Comparison of ENCODE assay signal across 22 mouse cellular contexts in genomic region chr2:9886031-9886430, GRCm38 (mm10). TPM values are rescaled to one million over a fixed set of nuclear protein-coding genes. Genes with fewer than 3 reads are reported as not detected.
DNase-seq lines count a peak whose midpoint lies in the region; ATAC-seq lines count a peak whose summit lies in the region.
"Had no signal": no experiment of that assay in that cellular context is flagged by ENCODE, and none has a peak within 500 bp of the region (broad histone marks: within the 10 kb centered on the region; RNA-seq: fewer than 3 reads in every experiment).

No protein-coding gene starts in this region.

- H3K9ac ChIP-seq in kidney, embryonic 15.5 days = peak overlapping the region; percentile 41; the same call in 1 of the 2 replicates
- H3K9ac ChIP-seq in hindbrain, embryonic 12.5 days = 0 out of 2 replicates have a peak overlapping the region, but pooled peaks have one; percentile 19
- H3K9ac ChIP-seq: lung, embryonic 14.5 days had no signal

- H3K9me3 ChIP-seq in kidney, embryonic 15.5 days (replicated peaks) = no peaks in the 10 kb centered on the region
- H3K9me3 ChIP-seq in hindbrain, embryonic 12.5 days (replicated peaks) = no peaks in the 10 kb centered on the region
- no peaks in the 10 kb centered on the region for H3K9me3 ChIP-seq in midbrain, embryonic 10.5 days (replicated peaks)
- H3K9me3 ChIP-seq: heart, embryonic 10.5 days had no signal

- no peaks in the 10 kb centered on the region for H3K36me3 ChIP-seq in kidney, embryonic 15.5 days
- no peaks in the 10 kb centered on the region for H3K36me3 ChIP-seq in hindbrain, embryonic 12.5 days
- no peaks in the 10 kb centered on the region for H3K36me3 ChIP-seq in midbrain, embryonic 10.5 days
- H3K36me3 ChIP-seq: heart, embryonic 10.5 days had no signal

- H3K4me2 ChIP-seq in kidney, embryonic 15.5 days = peak overlapping the region; percentile 38
- peak overlapping the region; percentile 19; the same call in 1 of the 2 replicates for H3K4me2 ChIP-seq in hindbrain, embryonic 12.5 days (replicated peaks)
- H3K4me2 ChIP-seq: lung, embryonic 14.5 days had no signal

- 26% methylated on average over 3 of the region's 3 CpGs for WGBS in kidney, embryonic 15.5 days
- 9% methylated on average over 3 of the region's 3 CpGs for WGBS in hindbrain, embryonic 12.5 days
- WGBS in midbrain, embryonic 10.5 days = 4% methylated on average over 3 of the region's 3 CpGs

- H3K4me1 ChIP-seq in kidney, embryonic 15.5 days = peaks cover 46% of the 10 kb centered on the region
- H3K4me1 ChIP-seq in hindbrain, embryonic 12.5 days = peaks cover 24% of the 10 kb centered on the region
- H3K4me1 ChIP-seq in midbrain, embryonic 10.5 days = peaks cover 50% of the 10 kb centered on the region

- ATAC-seq in kidney, embryonic 15.5 days (replicated peaks; ENCODE audit: low FRiP score) = no peak
- ATAC-seq in hindbrain, embryonic 12.5 days (ENCODE audit: low FRiP score) = no peak
- ATAC-seq: intestine, postnatal 0 days had no signal

- DNase-seq in kidney, adult 8-10 months = no peak
- DNase-seq in midbrain, embryonic 10.5 days (ENCODE audit: low spot score) = peak; percentile 22
- peak; percentile 24 for DNase-seq in retina, embryonic 14.5 days (ENCODE audit: low spot score)
- DNase-seq in adrenal gland, postnatal 10 days = no peak
- no peak for DNase-seq in thymus, adult 18-20 months
- DNase-seq: cerebellum, adult 11-12 months; gastrocnemius, postnatal 36 days; heart, postnatal 14 days; lung, embryonic 14.5 days had no signal

- H3K27ac ChIP-seq in kidney, embryonic 15.5 days = peak overlapping the region; percentile 87; the same call in 1 of the 2 replicates
- 0 out of 2 replicates have a peak overlapping the region, but pooled peaks have one; percentile 12 for H3K27ac ChIP-seq in hindbrain, embryonic 12.5 days
- no peak overlapping the region for H3K27ac ChIP-seq in midbrain, embryonic 10.5 days (replicated peaks)
- H3K27ac ChIP-seq: heart, embryonic 10.5 days; left cerebral cortex, adult 2 months had no signal

- H3K27me3 ChIP-seq in kidney, embryonic 15.5 days = peaks cover 99% of the 10 kb centered on the region
- H3K27me3 ChIP-seq in hindbrain, embryonic 12.5 days = peaks cover 98% of the 10 kb centered on the region
- H3K27me3 ChIP-seq in midbrain, embryonic 10.5 days (ENCODE audit: low read depth, poor library complexity, severe bottlenecking) = peaks cover 100% of the 10 kb centered on the region

- H3K4me3 ChIP-seq in kidney, embryonic 15.5 days (replicated peaks) = peak overlapping the region; percentile 55
- peak overlapping the region; percentile 28 for H3K4me3 ChIP-seq in hindbrain, embryonic 12.5 days
- H3K4me3 ChIP-seq in midbrain, embryonic 10.5 days = peak overlapping the region; percentile 18; the same call in 1 of the 2 replicates
- H3K4me3 ChIP-seq: heart, embryonic 10.5 days; left cerebral cortex, adult 2 months; myocyte had no signal

RNA-seq across cellular contexts. Expression of gene 9230102O04Rik, which starts 3.3 kb away (rescaled TPM):
- polyA plus RNA-seq in kidney, embryonic 15.5 days (2015; fragmentation: Nextera tagmentation; extraction: Ambion mirVana) = 4.9 and 6.2 TPM in 2 replicates
- 3.5 and 3.8 TPM in 2 replicates for polyA plus RNA-seq in hindbrain, embryonic 12.5 days (2016; fragmentation: Nextera tagmentation; extraction: Ambion mirVana)
- 0.47 and 1.2 TPM in 2 replicates for polyA plus RNA-seq in midbrain, embryonic 10.5 days (2016; fragmentation: Nextera tagmentation; extraction: Ambion mirVana)
- total RNA-seq in adrenal gland, postnatal 10 days (2021) = not detected
- total RNA-seq: adrenal gland, adult 18-20 months; gastrocnemius, postnatal 36 days; heart, postnatal 14 days; layer of hippocampus, adult 8-10 months; left cerebral cortex, adult 2 months; megakaryocyte progenitor cell, adult 5-6 weeks had no signal
- polyA plus RNA-seq: cortical plate, adult 2 months; heart, embryonic 10.5 days; intestine, postnatal 0 days; limb, embryonic 14.5 days; lung, embryonic 14.5 days; myocyte; testis, adult 2 months had no signal

RNA-seq across cellular contexts. Expression of gene Gata3, which starts 3.8 kb away (rescaled TPM):
- 98.5 and 108 TPM in 2 replicates for polyA plus RNA-seq in kidney, embryonic 15.5 days (2015; fragmentation: Nextera tagmentation; extraction: Ambion mirVana)
- 48.4 and 63.4 TPM in 2 replicates for polyA plus RNA-seq in hindbrain, embryonic 12.5 days (2016; fragmentation: Nextera tagmentation; extraction: Ambion mirVana)
- 10.5 and 28.2 TPM in 2 replicates for polyA plus RNA-seq in midbrain, embryonic 10.5 days (2016; fragmentation: Nextera tagmentation; extraction: Ambion mirVana)
- 10 to 100 TPM; 12.3 to 14.8 TPM for total RNA-seq in adrenal gland, postnatal 10 days (2021)
- total RNA-seq: left cerebral cortex, adult 2 months had no signal

RNA-seq across cellular contexts. Expression of gene 4930412O13Rik, which starts 5.0 kb away (rescaled TPM):
- polyA plus RNA-seq in kidney, embryonic 15.5 days (2015; fragmentation: Nextera tagmentation; extraction: Ambion mirVana) = 2.8 and 3.0 TPM in 2 replicates
- 1.1 and 2.9 TPM in 2 replicates for polyA plus RNA-seq in hindbrain, embryonic 12.5 days (2016; fragmentation: Nextera tagmentation; extraction: Ambion mirVana)
- polyA plus RNA-seq in midbrain, embryonic 10.5 days (2016; fragmentation: Nextera tagmentation; extraction: Ambion mirVana) = 0.31 and 1.1 TPM in 2 replicates
- 1 to 10 TPM; 1.1 to 2.1 TPM for total RNA-seq in adrenal gland, postnatal 10 days (2021)
- total RNA-seq: G1E; gastrocnemius, postnatal 36 days; heart, postnatal 14 days; layer of hippocampus, adult 8-10 months; left cerebral cortex, adult 2 months; megakaryocyte progenitor cell, adult 5-6 weeks had no signal
- polyA plus RNA-seq: cortical plate, adult 2 months; G1E; intestine, postnatal 0 days; lung, embryonic 14.5 days; myocyte had no signal

Comparison
In these comparisons a context has a peak if more than half of its experiments do, and no peak if none do; other contexts are left out.
1. DNase-seq: peak in midbrain, embryonic 10.5 days (single experiment) and retina, embryonic 14.5 days (single experiment); none in kidney, adult 8-10 months (0 of 2), adrenal gland, postnatal 10 days (single experiment) and thymus, adult 18-20 months (0 of 2).
2. Peak in every context shown above with its lines, with median percentiles within 50 percentile points of each other: H3K4me3 ChIP-seq.